Mouse (Mus musculus) liver, embryonic 15.5 days (tissue): ENCODE results near the gene Plxdc1. TPM values are rescaled to one million over a fixed set of nuclear protein-coding genes. Genes with fewer than 3 reads are reported as not detected.

Experiments used
- ATAC-seq: fragments of 200-750 bp; cut with Nextera tagmentation; 2 replicates; pipeline ENCODE4 v1.8.0; 2017; ENCODE audit warnings: moderate number of reproducible peaks, mild to moderate bottlenecking, moderate library complexity; ENCODE audit not compliant: insufficient read depth
- H3K27ac ChIP-seq: fragments of 300-500 bp; sonication (generic); replicated peaks from 2 replicates; pipeline ENCODE4 v1.5.1; 2015; ENCODE audit warnings: mild to moderate bottlenecking, inconsistent platforms
- H3K27me3 ChIP-seq: fragments of 300-500 bp; sonication (generic); 2 replicates; pipeline ENCODE4 v1.6.1; 2015; ENCODE audit warnings: mild to moderate bottlenecking, inconsistent platforms
- H3K36me3 ChIP-seq: fragments of 300-500 bp; sonication (generic); replicated peaks from 2 replicates; pipeline ENCODE4 v1.6.1; 2015; ENCODE audit warnings: moderate library complexity, mild to moderate bottlenecking, inconsistent platforms
- H3K4me1 ChIP-seq: fragments of 300-500 bp; sonication (generic); replicated peaks from 2 replicates; pipeline ENCODE4 v1.6.1; 2015; ENCODE audit warnings: inconsistent platforms
- H3K4me2 ChIP-seq: fragments of 300-500 bp; sonication (generic); 2 replicates; pipeline ENCODE4 v1.6.1; 2015; ENCODE audit warnings: moderate library complexity, mild to moderate bottlenecking, inconsistent platforms
- H3K4me3 ChIP-seq: fragments of 300-500 bp; sonication (generic); replicated peaks from 2 replicates; pipeline ENCODE4 v1.5.1; 2015; ENCODE audit warnings: mild to moderate bottlenecking, inconsistent platforms
- H3K9ac ChIP-seq: fragments of 300-500 bp; sonication (generic); 2 replicates; pipeline ENCODE4 v1.6.1; 2015; ENCODE audit warnings: moderate library complexity, mild to moderate bottlenecking, inconsistent platforms
- H3K9me3 ChIP-seq: fragments of 300-500 bp; sonication (generic); replicated peaks from 2 replicates; pipeline ENCODE4 v1.6.1; 2016; ENCODE audit warnings: inconsistent platforms
- WGBS: fragments of 180-500 bp; shearing (Covaris S2); methylation state at CpG from one replicate; pipeline ENCODE4 v1.1.7; 2015; ENCODE audit warnings: mixed read lengths; ENCODE audit not compliant: insufficient replicate concordance; 5-methylcytosine and 5-hydroxymethylcytosine counted together
- polyA plus RNA-seq: library from polyadenylated mRNA; unstranded; fragments of >200 nt; fragmentation: Nextera tagmentation; extraction: Ambion mirVana; gene quantifications from 2 replicates; pipeline ENCODE4 v1.2.1, GENCODE M21; 2015

Gene Plxdc1
- polyA plus RNA-seq, 1 experiment from 2014 or later = 0.75 TPM

DNA sequence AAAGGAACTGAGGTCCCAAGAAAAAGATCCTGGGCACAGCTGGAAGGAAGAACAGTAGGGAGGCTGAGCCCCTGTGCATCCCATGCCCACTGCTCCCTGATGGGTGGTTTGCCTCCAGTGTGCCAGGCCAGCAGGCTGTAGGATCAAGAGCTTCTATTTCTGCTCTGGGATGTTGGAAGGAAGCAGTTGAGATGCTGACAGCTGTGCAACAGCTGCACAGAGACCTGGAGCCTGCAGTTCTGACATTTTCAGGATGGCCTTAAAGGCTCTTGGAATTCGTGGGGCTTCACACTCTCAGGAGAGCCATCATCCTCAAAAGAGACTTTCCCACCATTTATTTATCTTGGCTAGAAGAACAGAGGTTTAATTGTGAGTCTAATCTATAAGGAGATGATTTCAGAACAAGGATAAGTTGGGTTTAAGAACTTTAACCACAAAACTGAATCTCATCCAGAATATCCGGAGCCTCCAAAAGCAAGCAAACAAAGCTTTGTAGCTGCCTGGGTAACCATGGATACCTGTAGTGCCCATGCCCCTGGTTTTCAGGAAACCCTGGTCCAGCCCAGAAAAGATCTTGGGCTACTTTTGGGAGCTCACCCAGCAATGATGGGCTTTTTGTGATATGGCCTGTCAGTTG is 48.7 kb downstream of the Plxdc1 start:
- Histone ChIP-seq H3K27ac (no peak overlapping the region), H3K36me3 (no peaks in the 10 kb centered on the region), H3K9ac (no peak overlapping the region), H3K9me3 (no peaks in the 10 kb centered on the region), H3K4me1 (peaks cover 9% of the 10 kb centered on the region; the same call in 1 of the 2 replicates), H3K4me2 (no peak overlapping the region), H3K4me3 (no peak overlapping the region), H3K27me3 (no peaks in the 10 kb centered on the region)
- no peak for ATAC-seq
- 52% methylated on average over 2 of the region's 2 CpGs for WGBS

DNA sequence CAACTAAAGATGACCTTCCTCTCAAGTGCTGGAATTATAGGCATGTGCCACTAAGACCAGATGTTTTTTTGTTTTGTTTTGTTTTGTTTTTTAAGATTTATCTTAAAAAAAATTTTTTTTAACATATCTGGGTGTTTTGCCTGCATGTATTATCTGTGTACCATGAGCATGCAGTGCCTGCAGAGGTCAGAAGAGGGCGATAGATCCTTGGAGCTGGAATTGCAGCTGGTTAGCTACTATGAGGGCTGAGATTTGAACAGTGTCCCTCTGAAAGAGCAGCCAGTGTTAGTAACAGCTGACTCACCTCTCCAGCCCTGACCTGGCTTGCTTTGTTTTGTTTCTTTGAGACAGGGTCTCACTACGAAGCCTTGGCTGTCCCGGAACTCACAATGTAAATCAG is 49.5 kb downstream of the Plxdc1 start:
- Histone ChIP-seq H3K4me3 (no peak overlapping the region), H3K4me2 (no peak overlapping the region), H3K27me3 (no peaks in the 10 kb centered on the region), H3K9me3 (no peaks in the 10 kb centered on the region), H3K9ac (no peak overlapping the region), H3K36me3 (no peaks in the 10 kb centered on the region), H3K4me1 (peaks cover 9% of the 10 kb centered on the region; the same call in 1 of the 2 replicates), H3K27ac (no peak overlapping the region)
- WGBS = 32% methylated on average over 3 of the region's 3 CpGs
- ATAC-seq = no peak

DNA sequence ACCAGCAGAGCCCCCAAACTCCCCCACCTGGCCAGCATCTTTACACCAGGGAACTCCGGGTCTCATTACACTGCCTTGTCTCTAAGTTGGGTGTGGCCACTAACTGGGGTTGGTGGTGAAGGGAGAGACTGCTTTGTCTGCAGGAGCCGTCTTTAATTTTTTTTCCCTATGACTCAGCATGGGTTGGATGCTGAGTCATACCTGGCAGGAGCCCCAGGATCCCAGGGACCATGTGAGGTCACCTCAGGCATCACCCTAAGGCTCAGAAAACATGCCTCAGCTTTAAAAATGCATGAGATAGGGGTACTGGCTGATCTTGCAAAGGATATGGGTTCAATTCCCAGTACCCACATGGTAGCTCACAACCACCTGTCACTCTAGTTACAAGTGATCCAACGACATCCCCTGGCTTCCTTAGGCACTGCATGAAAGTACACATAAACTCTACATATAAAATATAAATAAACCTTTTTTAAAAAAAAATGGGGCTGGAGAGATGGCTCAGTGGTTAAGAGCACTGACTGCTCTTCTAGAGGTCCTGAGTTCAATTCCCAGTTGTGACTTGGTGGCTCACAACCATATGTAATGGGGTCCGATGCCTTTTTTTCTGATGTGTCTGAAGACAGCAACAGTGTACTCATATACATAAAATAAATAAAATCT is 50.2 kb downstream of the Plxdc1 start:
- no peaks in the 10 kb centered on the region for H3K36me3 ChIP-seq
- ATAC-seq = no peak
- H3K27me3 ChIP-seq = no peaks in the 10 kb centered on the region
- H3K9ac ChIP-seq = no peak overlapping the region
- no peak overlapping the region for H3K27ac ChIP-seq
- no peaks in the 10 kb centered on the region for H3K9me3 ChIP-seq
- no peak overlapping the region for H3K4me3 ChIP-seq
- peaks cover 9% of the 10 kb centered on the region; the same call in 1 of the 2 replicates for H3K4me1 ChIP-seq
- WGBS = 31% methylated on average over 4 of the region's 4 CpGs
- no peak overlapping the region for H3K4me2 ChIP-seq

DNA sequence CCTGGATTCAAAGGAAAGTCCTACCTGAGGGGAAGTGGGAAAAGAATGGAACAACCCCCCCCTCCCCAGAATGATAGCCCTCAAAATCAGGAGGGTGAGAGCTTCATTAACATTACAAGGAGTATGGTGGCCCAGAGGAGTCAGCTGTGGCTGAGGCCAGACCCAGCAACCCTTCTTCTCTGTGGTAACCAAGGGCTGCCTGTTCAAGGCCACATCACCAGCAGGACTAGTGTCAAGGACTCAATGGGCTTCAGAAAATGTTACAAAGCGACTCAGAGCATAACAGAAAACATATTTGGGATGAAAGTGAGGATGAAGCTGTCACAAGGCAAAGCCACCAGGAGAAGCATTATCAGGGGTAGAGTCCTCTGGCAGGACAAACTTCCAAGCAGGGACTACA is 52.7 kb downstream of the Plxdc1 start:
- Histone ChIP-seq H3K4me1 (peaks cover 9% of the 10 kb centered on the region; the same call in 1 of the 2 replicates), H3K4me2 (no peak overlapping the region), H3K27ac (no peak overlapping the region), H3K9ac (no peak overlapping the region), H3K4me3 (no peak overlapping the region), H3K27me3 (no peaks in the 10 kb centered on the region), H3K36me3 (no peaks in the 10 kb centered on the region), H3K9me3 (no peaks in the 10 kb centered on the region)
- ATAC-seq = no peak
- WGBS = 72% methylated on average over 1 of the region's 1 CpGs

DNA sequence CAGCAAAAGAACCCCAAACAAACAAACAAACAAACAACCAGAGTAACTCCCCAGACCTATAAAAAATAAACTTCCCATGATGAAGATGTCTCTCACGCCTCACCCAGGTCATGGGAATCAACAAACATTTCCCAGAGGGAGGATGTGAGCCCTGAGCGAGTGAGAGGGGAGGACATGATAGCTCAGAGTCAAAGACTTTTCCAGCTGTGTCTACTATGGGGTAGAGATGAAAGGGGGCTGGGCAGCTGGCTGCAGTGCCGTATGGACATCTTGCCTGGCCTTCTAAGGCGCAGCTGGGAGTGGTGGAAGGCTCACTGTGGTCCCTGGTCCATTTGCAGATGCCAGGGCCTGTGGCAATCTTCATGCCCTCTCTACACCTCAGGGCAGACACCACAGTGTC is 57.3 kb downstream of the Plxdc1 start:
- Histone ChIP-seq H3K27me3 (no peaks in the 10 kb centered on the region), H3K27ac (no peak overlapping the region), H3K9ac (no peak overlapping the region), H3K9me3 (no peaks in the 10 kb centered on the region), H3K36me3 (no peaks in the 10 kb centered on the region), H3K4me3 (no peak overlapping the region), H3K4me2 (no peak overlapping the region), H3K4me1 (no peaks in the 10 kb centered on the region)
- 52% methylated on average over 4 of the region's 4 CpGs for WGBS
- no peak for ATAC-seq

DNA sequence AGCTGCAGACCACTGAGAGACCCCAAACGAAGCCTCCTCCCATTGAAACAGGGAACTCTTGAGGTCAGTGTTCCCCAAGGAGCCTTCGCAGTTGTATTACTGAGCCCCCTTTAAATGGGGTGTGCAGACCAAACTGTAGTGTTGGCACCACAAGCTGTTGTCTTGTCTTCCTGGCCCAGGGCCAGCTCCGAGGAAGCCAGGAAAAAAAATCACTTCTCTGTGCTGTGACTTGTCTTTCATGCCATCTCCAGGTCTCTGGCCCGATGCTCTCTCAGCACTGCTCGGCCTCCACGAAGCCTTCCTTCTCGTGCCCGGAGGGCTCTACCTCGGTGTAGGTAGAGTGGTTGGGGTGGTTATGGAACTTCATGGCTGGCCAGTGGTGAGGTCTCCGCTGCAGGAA is 62.0 kb downstream of the Plxdc1 start:
- no peaks in the 10 kb centered on the region for H3K36me3 ChIP-seq
- no peaks in the 10 kb centered on the region for H3K4me1 ChIP-seq
- no peak overlapping the region for H3K27ac ChIP-seq
- H3K9me3 ChIP-seq = no peaks in the 10 kb centered on the region
- no peak overlapping the region for H3K4me2 ChIP-seq
- no peak overlapping the region for H3K4me3 ChIP-seq
- WGBS = 74% methylated on average over 10 of the region's 10 CpGs
- no peak overlapping the region for H3K9ac ChIP-seq
- no peak for ATAC-seq
- H3K27me3 ChIP-seq = no peaks in the 10 kb centered on the region

DNA sequence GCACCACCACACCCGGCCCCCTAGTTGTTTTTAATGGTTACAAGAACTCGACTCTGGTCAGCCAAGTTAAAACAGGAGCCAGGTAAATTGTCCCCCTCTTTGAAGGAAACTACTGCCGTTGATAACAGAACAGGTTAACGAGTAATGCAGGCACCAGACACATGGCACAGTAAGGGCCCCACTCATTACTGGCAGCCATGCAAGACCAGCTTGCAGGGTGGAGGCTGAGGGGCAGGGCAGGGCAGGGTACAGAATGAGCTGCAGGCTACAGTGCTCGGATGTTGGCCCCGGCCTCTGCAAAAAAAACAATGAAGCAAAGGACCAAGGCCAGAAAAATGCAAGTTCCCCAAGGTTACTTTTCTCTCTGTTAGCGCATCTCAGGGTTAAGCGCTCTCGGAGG is 62.6 kb downstream of the Plxdc1 start:
- H3K9ac ChIP-seq = no peak overlapping the region
- no peak overlapping the region for H3K4me3 ChIP-seq
- ATAC-seq = no peak
- no peaks in the 10 kb centered on the region for H3K36me3 ChIP-seq
- H3K4me2 ChIP-seq = no peak overlapping the region
- WGBS = 74% methylated on average over 9 of the region's 9 CpGs
- H3K4me1 ChIP-seq = no peaks in the 10 kb centered on the region
- no peak overlapping the region for H3K27ac ChIP-seq
- H3K9me3 ChIP-seq = no peaks in the 10 kb centered on the region
- no peaks in the 10 kb centered on the region for H3K27me3 ChIP-seq

DNA sequence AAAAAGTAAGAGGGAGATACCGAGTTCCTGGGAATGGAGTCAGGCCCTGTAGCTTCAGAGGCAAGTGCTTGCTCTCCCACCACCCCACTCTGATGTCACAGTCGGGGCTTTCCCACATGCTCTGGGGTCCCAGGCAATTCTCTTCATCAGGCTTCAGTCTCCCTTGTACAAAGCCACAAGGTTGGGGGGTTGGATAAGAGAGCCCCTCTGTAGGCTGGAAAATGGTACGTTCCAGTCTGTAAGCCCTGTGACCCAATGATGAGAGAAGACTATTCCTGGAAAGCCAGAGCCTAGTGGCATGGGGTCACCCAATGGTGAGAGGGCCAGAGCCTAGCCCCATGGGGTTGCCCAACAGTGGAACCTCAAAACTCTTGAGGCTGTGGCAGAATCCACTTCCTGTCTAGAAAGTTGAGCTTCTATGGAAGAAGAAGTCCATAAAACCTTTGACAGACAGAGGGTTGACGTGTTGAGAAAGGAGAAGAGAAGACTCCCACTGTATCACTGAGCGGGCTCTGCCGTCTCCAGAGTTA is 70.2 kb downstream of the Plxdc1 start:
- no peak overlapping the region for H3K27ac ChIP-seq
- no peak overlapping the region for H3K4me3 ChIP-seq
- no peak overlapping the region for H3K9ac ChIP-seq
- no peaks in the 10 kb centered on the region for H3K9me3 ChIP-seq
- no peak for ATAC-seq
- no peaks in the 10 kb centered on the region for H3K36me3 ChIP-seq
- 61% methylated on average over 6 of the region's 6 CpGs for WGBS
- no peak overlapping the region for H3K4me2 ChIP-seq
- no peaks in the 10 kb centered on the region for H3K27me3 ChIP-seq
- H3K4me1 ChIP-seq = no peaks in the 10 kb centered on the region

DNA sequence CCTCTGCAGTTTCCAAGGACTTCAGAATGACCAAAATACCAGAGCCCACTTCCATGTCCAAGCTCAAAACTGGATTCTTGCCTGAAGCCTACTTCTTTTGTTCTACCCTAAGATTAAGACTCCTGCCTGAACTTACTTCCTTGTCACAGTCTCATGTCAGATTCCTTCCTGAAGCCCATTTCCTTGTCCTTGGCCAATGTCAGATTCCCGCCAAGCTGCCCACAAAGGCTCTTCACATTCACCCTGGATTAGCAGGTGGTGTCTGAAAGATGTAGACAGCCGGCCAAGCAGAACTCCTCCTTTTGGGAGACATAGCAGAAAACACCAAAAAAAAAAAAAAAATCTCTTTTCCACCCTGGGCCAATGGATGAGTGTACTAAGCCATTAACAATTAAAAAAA is 70.8 kb downstream of the Plxdc1 start:
- no peak overlapping the region for H3K27ac ChIP-seq
- no peaks in the 10 kb centered on the region for H3K9me3 ChIP-seq
- no peaks in the 10 kb centered on the region for H3K27me3 ChIP-seq
- H3K4me3 ChIP-seq = no peak overlapping the region
- no peak overlapping the region for H3K4me2 ChIP-seq
- ATAC-seq = no peak
- no peaks in the 10 kb centered on the region for H3K36me3 ChIP-seq
- H3K4me1 ChIP-seq = no peaks in the 10 kb centered on the region
- no peak overlapping the region for H3K9ac ChIP-seq
- WGBS = 52% methylated on average over 2 of the region's 2 CpGs

DNA sequence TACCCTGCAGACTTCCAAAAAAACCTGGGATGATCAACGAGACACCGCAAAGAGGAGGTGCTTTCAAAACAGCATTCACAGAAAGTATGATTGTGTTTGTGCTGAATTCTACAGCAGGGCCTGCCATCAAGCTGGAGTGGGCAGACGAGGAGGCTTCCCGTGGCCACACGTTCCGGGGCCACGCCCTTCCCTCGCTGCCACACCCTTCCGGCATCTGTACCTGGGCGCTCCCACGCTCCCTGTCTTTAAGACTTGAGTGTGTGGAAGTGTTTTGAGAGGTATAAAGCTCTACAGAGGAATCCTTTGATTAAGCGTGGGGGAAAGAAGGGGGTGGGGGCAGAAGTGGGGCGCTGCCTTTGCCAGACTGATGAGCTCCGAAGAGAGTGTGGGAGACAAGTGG is 73.1 kb downstream of the Plxdc1 start:
- Histone ChIP-seq H3K4me3 (no peak overlapping the region), H3K9me3 (no peaks in the 10 kb centered on the region), H3K9ac (no peak overlapping the region), H3K4me1 (no peaks in the 10 kb centered on the region), H3K27ac (no peak overlapping the region), H3K4me2 (no peak overlapping the region), H3K36me3 (no peaks in the 10 kb centered on the region), H3K27me3 (no peaks in the 10 kb centered on the region)
- ATAC-seq = no peak
- 67% methylated on average over 14 of the region's 14 CpGs for WGBS

DNA sequence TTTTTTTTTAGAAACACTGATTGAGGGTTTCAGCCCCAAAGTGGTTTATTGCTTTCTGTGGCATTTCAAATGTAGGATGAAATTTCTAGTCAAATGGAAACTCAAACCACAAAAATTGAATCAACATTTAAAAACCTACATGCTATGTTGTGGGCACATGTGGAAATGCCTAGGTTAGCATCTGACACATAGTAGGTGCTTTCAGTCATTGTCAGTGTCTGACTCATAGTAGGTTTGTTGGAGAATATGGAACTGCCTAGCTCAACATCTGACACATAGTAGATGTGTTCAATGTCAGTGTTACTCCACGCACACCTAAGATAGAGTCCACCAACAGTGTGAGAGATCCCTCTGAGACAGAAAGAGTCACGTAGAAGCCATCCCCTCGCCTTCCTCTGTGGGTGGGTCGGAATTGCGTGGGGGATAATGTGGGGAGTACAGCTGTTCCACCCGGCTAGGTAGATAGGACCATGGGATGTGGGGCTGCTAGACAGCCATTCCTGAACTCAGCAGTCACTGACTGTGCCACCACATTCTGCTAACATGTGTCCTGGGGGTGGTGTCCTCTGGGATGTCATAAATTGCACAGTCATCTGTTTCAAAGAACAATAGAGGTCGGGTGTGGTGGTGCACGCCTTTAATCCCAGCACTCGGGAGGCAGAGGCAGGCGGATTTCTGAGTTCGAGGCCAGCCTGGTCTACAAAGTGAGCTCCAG is 77.5 kb downstream of the Plxdc1 start:
- 64% methylated on average over 11 of the region's 11 CpGs for WGBS
- H3K4me2 ChIP-seq = no peak overlapping the region
- no peak for ATAC-seq
- no peak overlapping the region for H3K9ac ChIP-seq
- H3K9me3 ChIP-seq = no peaks in the 10 kb centered on the region
- H3K27ac ChIP-seq = no peak overlapping the region
- no peaks in the 10 kb centered on the region; the same call in none of the 2 replicates for H3K27me3 ChIP-seq
- no peaks in the 10 kb centered on the region for H3K36me3 ChIP-seq
- H3K4me1 ChIP-seq = no peaks in the 10 kb centered on the region
- H3K4me3 ChIP-seq = no peak overlapping the region
